Mouse (Mus musculus) forebrain, embryonic 14.5 days (tissue): ENCODE measurements around the gene Gtf2i. TPM values are rescaled to one million over a fixed set of nuclear protein-coding genes. Genes with fewer than 3 reads are reported as not detected.

ENCODE experiments used
- ATAC-seq: fragments of 200-750 bp; cut with Nextera tagmentation; 2 replicates; pipeline ENCODE4 v1.8.0; 2017; ENCODE audit warnings: mild to moderate bottlenecking, moderate library complexity
- DNase-seq: peaks from one replicate; pipeline ENCODE4 v3.0.0-alpha.2; 2015; ENCODE audit warnings: low spot score
- H3K27ac ChIP-seq: fragments of 300-500 bp; sonication (generic); 2 replicates; pipeline ENCODE4 v1.5.1; 2014; ENCODE audit warnings: low read depth, mild to moderate bottlenecking, control low read depth, low read length, moderate library complexity
- H3K27me3 ChIP-seq: fragments of 300-500 bp; sonication (generic); replicated peaks from 2 replicates; pipeline ENCODE4 v1.6.1; 2014; ENCODE audit warnings: low read length, control low read depth, mixed read lengths; ENCODE audit not compliant: control insufficient read depth, insufficient read depth
- H3K36me3 ChIP-seq: fragments of 300-500 bp; sonication (generic); 2 replicates; pipeline ENCODE4 v1.6.1; 2014; ENCODE audit warnings: low read length, control low read depth; ENCODE audit not compliant: control insufficient read depth, insufficient read depth
- H3K4me1 ChIP-seq: fragments of 300-500 bp; sonication (generic); 2 replicates; pipeline ENCODE4 v1.6.1; 2014; ENCODE audit warnings: antibody characterized with exemption, low read length, control low read depth; ENCODE audit not compliant: control insufficient read depth, insufficient read depth
- H3K4me2 ChIP-seq: fragments of 300-500 bp; sonication (generic); 2 replicates; pipeline ENCODE4 v1.6.1; 2014; ENCODE audit warnings: mild to moderate bottlenecking, control low read depth, low read length
- H3K4me3 ChIP-seq: fragments of 300-500 bp; sonication (generic); 2 replicates; pipeline ENCODE4 v1.5.1; 2014; ENCODE audit warnings: low read depth, low read length, control low read depth
- H3K9ac ChIP-seq: fragments of 300-500 bp; sonication (generic); 2 replicates; pipeline ENCODE4 v1.6.1; 2014; ENCODE audit warnings: mild to moderate bottlenecking, low read length, control low read depth, moderate library complexity
- H3K9me3 ChIP-seq: fragments of 300-500 bp; sonication (generic); replicated peaks from 2 replicates; pipeline ENCODE4 v1.6.1; 2016; ENCODE audit warnings: low read length, control low read depth, mixed read lengths; ENCODE audit not compliant: control insufficient read depth
- WGBS: fragments of 180-500 bp; shearing (Covaris S2); extraction: QIAGEN DNeasy Blood & Tissue Kit; methylation state at CpG from one replicate; pipeline ENCODE4 v1.1.7; 2014; 5-methylcytosine and 5-hydroxymethylcytosine counted together
- polyA plus RNA-seq: library from polyadenylated mRNA; unstranded; fragments of >200 nt; fragmentation: Nextera tagmentation; extraction: Ambion mirVana; gene quantifications from 2 replicates; pipeline ENCODE4 v1.2.1, GENCODE M21; 2014

The Gtf2i gene
- polyA plus RNA-seq, 1 experiment from 2014 or later = 111 TPM

- peaks cover 17% of the 10 kb centered on the region for H3K4me1 ChIP-seq
- under 1% methylated on average over 49 of the region's 64 CpGs for WGBS
- ATAC-seq = peak; percentile 40
- H3K27me3 ChIP-seq = no peaks in the 10 kb centered on the region
- H3K9ac ChIP-seq = peak overlapping the region; percentile 100
- no peaks in the 10 kb centered on the region for H3K9me3 ChIP-seq
- H3K4me3 ChIP-seq = peak overlapping the region; percentile 89
- peak overlapping the region; percentile 99 for H3K27ac ChIP-seq
- peak overlapping the region; percentile 74 for H3K4me2 ChIP-seq
- DNase-seq = no peak
- peaks cover 25% of the 10 kb centered on the region for H3K36me3 ChIP-seq
Observed at GRCm38 (mm10) chr5:134314068-134314674, 389 bp downstream of the Gtf2i start.

- 1% methylated on average over 61 of the region's 68 CpGs for WGBS
- Histone ChIP-seq H3K9me3 (no peaks in the 10 kb centered on the region), H3K4me1 (peaks cover 17% of the 10 kb centered on the region), H3K4me2 (peak overlapping the region; percentile 74), H3K9ac (peak overlapping the region; percentile 100), H3K27me3 (no peaks in the 10 kb centered on the region), H3K27ac (peak overlapping the region; percentile 99), H3K36me3 (peaks cover 26% of the 10 kb centered on the region), H3K4me3 (peak overlapping the region; percentile 89)
- DNase-seq (peak; percentile 98), ATAC-seq (peak; percentile 74)
Observed at GRCm38 (mm10) chr5:134313451-134314067, 1.0 kb downstream of the Gtf2i start.

GRCm38 (mm10) chr5:134312691-134313450 is 1.7 kb downstream of the Gtf2i start:
- no peaks in the 10 kb centered on the region for H3K9me3 ChIP-seq
- no peaks in the 10 kb centered on the region for H3K27me3 ChIP-seq
- peak overlapping the region; percentile 100 for H3K9ac ChIP-seq
- H3K4me2 ChIP-seq = peak overlapping the region; percentile 74
- ATAC-seq = no peak
- peak overlapping the region; percentile 89 for H3K4me3 ChIP-seq
- 2% methylated on average over 19 of the region's 19 CpGs for WGBS
- peak; percentile 34 for DNase-seq
- peak overlapping the region; percentile 99 for H3K27ac ChIP-seq
- H3K36me3 ChIP-seq = peaks cover 30% of the 10 kb centered on the region
- peaks cover 17% of the 10 kb centered on the region for H3K4me1 ChIP-seq

GRCm38 (mm10) chr5:134311894-134312411 is 2.6 kb downstream of the Gtf2i start:
- Histone ChIP-seq H3K27me3 (no peaks in the 10 kb centered on the region), H3K4me3 (peak overlapping the region; percentile 89; the same call in 1 of the 2 replicates), H3K36me3 (peaks cover 36% of the 10 kb centered on the region), H3K4me2 (peak overlapping the region; percentile 74), H3K9me3 (no peaks in the 10 kb centered on the region), H3K9ac (peak overlapping the region; percentile 100), H3K4me1 (peaks cover 16% of the 10 kb centered on the region), H3K27ac (no peak overlapping the region)
- no peak for DNase-seq
- no peak for ATAC-seq
- 70% methylated on average over 6 of the region's 6 CpGs for WGBS

- no peak overlapping the region for H3K4me3 ChIP-seq
- H3K4me2 ChIP-seq = no peak overlapping the region
- no peak overlapping the region; the same call in 1 of the 2 replicates for H3K27ac ChIP-seq
- peaks cover 6% of the 10 kb centered on the region for H3K4me1 ChIP-seq
- no peaks in the 10 kb centered on the region for H3K9me3 ChIP-seq
- DNase-seq = no peak
- no peak for ATAC-seq
- 93% methylated on average over 9 of the region's 9 CpGs for WGBS
- peaks cover 44% of the 10 kb centered on the region for H3K36me3 ChIP-seq
- H3K27me3 ChIP-seq = no peaks in the 10 kb centered on the region
- no peak overlapping the region for H3K9ac ChIP-seq
Observed at GRCm38 (mm10) chr5:134310201-134310600, 4.4 kb downstream of the Gtf2i start.

- peaks cover 50% of the 10 kb centered on the region for H3K36me3 ChIP-seq
- 100% methylated on average over 1 of the region's 1 CpGs for WGBS
- no peak overlapping the region for H3K9ac ChIP-seq
- H3K4me2 ChIP-seq = no peak overlapping the region
- H3K27me3 ChIP-seq = no peaks in the 10 kb centered on the region
- no peak overlapping the region for H3K4me3 ChIP-seq
- no peaks in the 10 kb centered on the region for H3K9me3 ChIP-seq
- H3K4me1 ChIP-seq = peaks cover 6% of the 10 kb centered on the region
- DNase-seq = no peak
- no peak for ATAC-seq
- no peak overlapping the region for H3K27ac ChIP-seq
Observed at GRCm38 (mm10) chr5:134309345-134309744, 5.2 kb downstream of the Gtf2i start.

- no peaks in the 10 kb centered on the region for H3K4me1 ChIP-seq
- H3K9ac ChIP-seq = no peak overlapping the region
- ATAC-seq (no peak), DNase-seq (no peak)
- H3K27me3 ChIP-seq = no peaks in the 10 kb centered on the region
- H3K4me3 ChIP-seq = no peak overlapping the region
- H3K9me3 ChIP-seq = no peaks in the 10 kb centered on the region
- 0 out of 2 replicates have a peak overlapping the region, but pooled peaks have one; percentile 2 for H3K27ac ChIP-seq
- peaks cover 63% of the 10 kb centered on the region for H3K36me3 ChIP-seq
- H3K4me2 ChIP-seq = no peak overlapping the region
- WGBS = 86% methylated on average over 6 of the region's 6 CpGs
Observed at GRCm38 (mm10) chr5:134304639-134305038, 9.9 kb downstream of the Gtf2i start.

- H3K36me3 ChIP-seq = peaks cover 48% of the 10 kb centered on the region
- DNase-seq = no peak
Observed at GRCm38 (mm10) chr5:134295277-134296050, 19.1 kb downstream of the Gtf2i start.

More at GRCm38 (mm10) chr5:134295277-134296050, 19.1 kb downstream of the Gtf2i start:
- no peak overlapping the region for H3K27ac ChIP-seq
- no peaks in the 10 kb centered on the region for H3K27me3 ChIP-seq
- H3K4me3 ChIP-seq = no peak overlapping the region
- H3K9me3 ChIP-seq = no peaks in the 10 kb centered on the region
- ATAC-seq = no peak
- 93% methylated on average over 16 of the region's 16 CpGs for WGBS
- no peak overlapping the region for H3K9ac ChIP-seq
- no peaks in the 10 kb centered on the region for H3K4me1 ChIP-seq
- no peak overlapping the region for H3K4me2 ChIP-seq
